Mouse (Mus musculus): ENCODE results near the gene Emilin2. TPM values are rescaled to one million over a fixed set of nuclear protein-coding genes. Genes with fewer than 3 reads are reported as not detected.

Emilin2 gene
- polyA plus RNA-seq, 1 experiment = 7.9 TPM

DNA sequence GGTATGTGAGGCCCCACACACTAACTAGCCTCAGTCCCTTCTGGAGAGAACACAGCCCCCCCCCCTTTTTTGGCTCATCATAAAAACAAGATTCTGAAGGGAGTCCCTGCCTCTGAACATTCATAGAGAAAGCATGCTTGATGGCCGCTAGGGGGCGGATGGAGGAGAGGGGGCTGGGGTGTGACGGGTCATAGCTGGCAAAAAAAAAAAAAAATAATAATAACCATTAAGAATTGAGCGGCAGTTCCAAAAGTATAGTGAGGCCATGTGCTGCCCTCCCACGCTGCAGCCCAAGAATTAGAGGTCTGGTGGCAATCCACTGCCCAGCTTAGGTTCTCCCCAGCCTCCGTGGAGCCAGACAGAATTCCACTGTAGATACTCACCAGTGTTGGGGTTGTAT is 57.0 kb downstream of the Emilin2 start:
- peaks cover 2% of the 10 kb centered on the region for H3K36me3 ChIP-seq (ENCODE audit: control insufficient read depth, insufficient read depth)
- H3K79me3 ChIP-seq (ENCODE audit: low read depth) = no peaks in the 10 kb centered on the region
- H3K27me3 ChIP-seq (ENCODE audit: control insufficient read depth, insufficient read depth, insufficient read length) = no peaks in the 10 kb centered on the region
- H3K4me3 ChIP-seq (ENCODE audit: insufficient read depth, poor library complexity, severe bottlenecking) = no peak overlapping the region
- no peak overlapping the region for H3ac ChIP-seq (ENCODE audit: control insufficient read depth, insufficient read length, low read depth)
- TF ChIP-seq MYOD1 (IDR thresholded peaks at IDR 0.05; ENCODE audit: control insufficient read depth, insufficient read length, low read depth) = no peak
- no peak for TF ChIP-seq MAX (IDR thresholded peaks at IDR 0.05)
- no peak for TF ChIP-seq FOSL1 (IDR thresholded peaks at IDR 0.05; ENCODE audit: insufficient read depth, low read length, poor library complexity, severe bottlenecking)
- TF ChIP-seq CTCF (IDR thresholded peaks at IDR 0.05; ENCODE audit: control insufficient read depth, insufficient read depth, insufficient read length) = no peak
- TF ChIP-seq CEBPB (IDR thresholded peaks at IDR 0.05; ENCODE audit: low read depth) = no peak
- no peak for TF ChIP-seq USF1 (IDR thresholded peaks at IDR 0.05; ENCODE audit: low read depth)
- TF ChIP-seq MYOG (IDR thresholded peaks at IDR 0.05; ENCODE audit: control insufficient read depth, extremely low read depth, insufficient read length) = no peak
- no peaks in the 10 kb centered on the region for H3K79me2 ChIP-seq (ENCODE audit: control insufficient read depth, insufficient read depth)

DNA sequence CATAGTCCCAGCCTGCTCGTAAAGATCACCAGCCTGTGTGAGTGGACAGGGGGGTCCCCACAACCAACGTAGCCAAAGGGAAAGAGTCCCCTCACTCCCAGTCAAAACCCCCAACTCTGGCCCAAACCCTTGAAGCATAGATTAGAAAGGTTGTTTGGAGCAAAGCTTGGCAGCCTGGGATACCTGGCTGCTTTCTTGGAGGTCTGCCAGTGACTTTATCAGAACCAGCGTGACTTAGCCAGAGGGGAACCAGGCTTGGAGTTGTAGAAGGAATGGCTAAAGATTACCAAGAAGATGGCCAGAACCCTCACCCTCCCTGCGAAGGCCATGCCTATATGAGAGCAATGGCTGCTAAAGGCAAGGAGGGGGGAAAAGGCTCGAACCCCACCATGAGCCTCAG is 57.7 kb downstream of the Emilin2 start:
- no peaks in the 10 kb centered on the region for H3K79me2 ChIP-seq (ENCODE audit: control insufficient read depth, insufficient read depth)
- no peaks in the 10 kb centered on the region for H3K79me3 ChIP-seq (ENCODE audit: low read depth)
- H3K27me3 ChIP-seq (ENCODE audit: control insufficient read depth, insufficient read depth, insufficient read length) = no peaks in the 10 kb centered on the region
- no peak overlapping the region for H3K4me3 ChIP-seq (ENCODE audit: insufficient read depth, poor library complexity, severe bottlenecking)
- TF ChIP-seq USF1 (IDR thresholded peaks at IDR 0.05; ENCODE audit: low read depth) (no peak), MYOG (IDR thresholded peaks at IDR 0.05; ENCODE audit: control insufficient read depth, extremely low read depth, insufficient read length) (no peak), CEBPB (IDR thresholded peaks at IDR 0.05; ENCODE audit: low read depth) (no peak), FOSL1 (IDR thresholded peaks at IDR 0.05; ENCODE audit: insufficient read depth, low read length, poor library complexity, severe bottlenecking) (no peak), MAX (IDR thresholded peaks at IDR 0.05) (no peak), CTCF (IDR thresholded peaks at IDR 0.05; ENCODE audit: control insufficient read depth, insufficient read depth, insufficient read length) (no peak), MYOD1 (IDR thresholded peaks at IDR 0.05; ENCODE audit: control insufficient read depth, insufficient read length, low read depth) (no peak)
- H3K36me3 ChIP-seq (ENCODE audit: control insufficient read depth, insufficient read depth) = peaks cover 8% of the 10 kb centered on the region
- H3ac ChIP-seq (ENCODE audit: control insufficient read depth, insufficient read length, low read depth) = no peak overlapping the region

DNA sequence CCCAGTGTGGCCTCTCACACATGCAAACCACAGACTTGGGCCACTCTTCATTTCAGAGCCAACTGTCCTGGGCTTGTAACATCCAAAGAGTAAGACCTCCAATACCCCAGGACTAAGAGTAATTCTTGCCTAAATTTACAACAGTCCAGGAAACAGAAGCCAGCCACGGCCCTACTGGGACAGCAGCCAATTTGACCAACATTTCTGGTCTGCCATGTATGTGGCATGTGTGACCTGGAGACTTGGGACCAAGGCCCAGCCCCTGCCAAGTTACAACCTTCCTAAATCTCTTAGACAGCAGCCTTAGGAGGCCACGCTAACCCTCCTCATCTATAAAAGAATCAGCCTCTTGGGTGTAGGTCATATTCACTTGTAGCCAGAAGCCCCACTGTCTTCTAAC is 58.4 kb downstream of the Emilin2 start:
- H3K4me3 ChIP-seq (ENCODE audit: insufficient read depth, poor library complexity, severe bottlenecking) = no peak overlapping the region
- H3K27me3 ChIP-seq (ENCODE audit: control insufficient read depth, insufficient read depth, insufficient read length) = no peaks in the 10 kb centered on the region
- peaks cover 15% of the 10 kb centered on the region for H3K36me3 ChIP-seq (ENCODE audit: control insufficient read depth, insufficient read depth)
- TF ChIP-seq FOSL1 (IDR thresholded peaks at IDR 0.05; ENCODE audit: insufficient read depth, low read length, poor library complexity, severe bottlenecking) (no peak), CTCF (IDR thresholded peaks at IDR 0.05; ENCODE audit: control insufficient read depth, insufficient read depth, insufficient read length) (no peak), CEBPB (IDR thresholded peaks at IDR 0.05; ENCODE audit: low read depth) (no peak), MAX (IDR thresholded peaks at IDR 0.05) (no peak), MYOD1 (IDR thresholded peaks at IDR 0.05; ENCODE audit: control insufficient read depth, insufficient read length, low read depth) (no peak), MYOG (IDR thresholded peaks at IDR 0.05; ENCODE audit: control insufficient read depth, extremely low read depth, insufficient read length) (no peak), USF1 (IDR thresholded peaks at IDR 0.05; ENCODE audit: low read depth) (no peak)
- H3K79me2 ChIP-seq (ENCODE audit: control insufficient read depth, insufficient read depth) = no peaks in the 10 kb centered on the region
- H3ac ChIP-seq (ENCODE audit: control insufficient read depth, insufficient read length, low read depth) = no peak overlapping the region
- no peaks in the 10 kb centered on the region for H3K79me3 ChIP-seq (ENCODE audit: low read depth)

DNA sequence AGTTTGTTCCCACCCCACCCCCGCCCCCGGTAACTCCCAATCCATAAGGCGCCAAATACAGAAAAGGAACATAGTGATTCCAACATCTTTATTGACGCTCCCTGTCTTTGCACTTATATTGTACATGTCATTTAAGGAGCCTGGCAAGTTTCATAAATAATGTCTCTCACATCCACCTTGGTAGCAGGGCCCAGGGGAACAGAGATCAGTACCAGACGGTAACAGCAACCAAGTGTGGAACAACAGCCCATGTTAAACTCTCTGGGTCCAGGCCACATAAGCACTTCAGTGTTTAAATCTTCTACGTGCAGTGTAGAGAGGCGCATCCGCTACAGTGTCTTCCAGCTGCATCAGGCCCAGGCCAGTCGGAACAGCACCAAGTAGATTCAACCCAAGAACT is 59.7 kb downstream of the Emilin2 start:
- Histone ChIP-seq H3K36me3 (ENCODE audit: control insufficient read depth, insufficient read depth) (peaks cover 27% of the 10 kb centered on the region), H3K79me3 (ENCODE audit: low read depth) (no peaks in the 10 kb centered on the region), H3K4me3 (ENCODE audit: insufficient read depth, poor library complexity, severe bottlenecking) (no peak overlapping the region), H3ac (ENCODE audit: control insufficient read depth, insufficient read length, low read depth) (no peak overlapping the region), H3K27me3 (ENCODE audit: control insufficient read depth, insufficient read depth, insufficient read length) (no peaks in the 10 kb centered on the region), H3K79me2 (ENCODE audit: control insufficient read depth, insufficient read depth) (no peaks in the 10 kb centered on the region)
- no peak for TF ChIP-seq CTCF (IDR thresholded peaks at IDR 0.05; ENCODE audit: control insufficient read depth, insufficient read depth, insufficient read length)

DNA sequence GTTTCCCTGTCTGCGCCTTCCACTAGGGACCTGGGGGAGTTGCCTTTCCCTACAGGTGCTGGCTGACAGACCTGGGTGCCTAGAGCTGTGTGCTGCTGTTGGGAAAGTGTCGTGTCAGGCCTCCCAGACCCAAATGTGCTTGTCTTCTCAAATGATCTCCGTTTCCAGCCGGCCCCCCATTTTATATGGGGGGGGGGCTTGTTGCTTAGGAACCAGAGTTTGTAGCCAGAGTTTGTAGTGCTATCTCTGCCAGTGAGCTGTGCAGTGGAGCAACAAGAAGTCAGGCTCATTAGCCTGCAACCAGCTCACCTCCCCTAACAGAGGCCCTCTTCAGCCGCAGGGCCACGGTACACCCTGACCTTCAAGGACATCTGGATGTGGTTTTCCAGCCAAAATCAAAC is 60.2 kb downstream of the Emilin2 start:
- Histone ChIP-seq H3ac (ENCODE audit: control insufficient read depth, insufficient read length, low read depth) (no peak overlapping the region), H3K79me2 (ENCODE audit: control insufficient read depth, insufficient read depth) (no peaks in the 10 kb centered on the region), H3K27me3 (ENCODE audit: control insufficient read depth, insufficient read depth, insufficient read length) (no peaks in the 10 kb centered on the region), H3K36me3 (ENCODE audit: control insufficient read depth, insufficient read depth) (peaks cover 32% of the 10 kb centered on the region), H3K4me3 (ENCODE audit: insufficient read depth, poor library complexity, severe bottlenecking) (no peak overlapping the region), H3K79me3 (ENCODE audit: low read depth) (no peaks in the 10 kb centered on the region)
- TF ChIP-seq MAX (IDR thresholded peaks at IDR 0.05) (no peak), MYOD1 (IDR thresholded peaks at IDR 0.05; ENCODE audit: control insufficient read depth, insufficient read length, low read depth) (no peak), MYOG (IDR thresholded peaks at IDR 0.05; ENCODE audit: control insufficient read depth, extremely low read depth, insufficient read length) (no peak), USF1 (IDR thresholded peaks at IDR 0.05; ENCODE audit: low read depth) (no peak), FOSL1 (IDR thresholded peaks at IDR 0.05; ENCODE audit: insufficient read depth, low read length, poor library complexity, severe bottlenecking) (no peak), CEBPB (IDR thresholded peaks at IDR 0.05; ENCODE audit: low read depth) (no peak), CTCF (IDR thresholded peaks at IDR 0.05; ENCODE audit: control insufficient read depth, insufficient read depth, insufficient read length) (no peak)

DNA sequence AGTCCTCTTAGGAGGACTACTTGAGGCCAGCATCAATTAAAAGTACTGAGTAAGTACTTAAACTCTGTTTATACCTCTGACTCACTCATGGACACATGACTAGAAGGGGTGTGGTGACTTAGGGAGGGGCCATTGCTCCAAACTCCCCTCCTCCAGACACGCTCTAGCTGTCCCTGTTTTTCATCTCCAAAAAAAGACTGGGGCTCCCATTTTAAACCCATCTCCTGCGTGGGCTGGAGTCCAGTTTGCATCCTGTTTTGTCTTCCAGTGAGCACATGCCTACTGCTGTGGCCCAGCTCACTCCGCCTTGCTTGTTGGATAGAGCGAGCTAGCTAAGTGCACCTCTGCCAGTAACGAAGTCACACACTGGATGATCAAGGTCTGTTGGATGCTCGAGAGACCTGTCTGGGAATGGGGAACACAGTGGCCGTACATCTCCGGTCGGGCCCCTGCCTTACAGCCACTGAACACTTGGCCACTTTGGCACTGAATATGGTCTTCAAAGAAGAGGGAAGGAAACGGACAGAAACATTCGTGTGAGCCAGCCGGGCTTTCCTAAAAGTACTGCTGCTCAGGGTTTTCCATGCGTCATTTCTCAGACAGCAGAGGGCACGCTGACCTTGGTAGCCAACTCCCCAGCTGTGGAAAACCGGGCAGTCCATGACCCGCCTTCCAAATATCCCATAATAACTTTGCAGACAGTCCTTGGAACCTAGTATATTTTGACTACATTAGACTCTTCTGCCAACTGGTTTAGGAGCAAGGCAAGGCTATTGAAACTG is 60.8 kb downstream of the Emilin2 start:
- Histone ChIP-seq H3K27me3 (ENCODE audit: control insufficient read depth, insufficient read depth, insufficient read length) (no peaks in the 10 kb centered on the region), H3K79me3 (ENCODE audit: low read depth) (no peaks in the 10 kb centered on the region), H3K36me3 (ENCODE audit: control insufficient read depth, insufficient read depth) (peaks cover 38% of the 10 kb centered on the region), H3K4me3 (ENCODE audit: insufficient read depth, poor library complexity, severe bottlenecking) (no peak overlapping the region), H3ac (ENCODE audit: control insufficient read depth, insufficient read length, low read depth) (no peak overlapping the region), H3K79me2 (ENCODE audit: control insufficient read depth, insufficient read depth) (no peaks in the 10 kb centered on the region)
- TF ChIP-seq CTCF (IDR thresholded peaks at IDR 0.05; ENCODE audit: control insufficient read depth, insufficient read depth, insufficient read length) (no peak), USF1 (IDR thresholded peaks at IDR 0.05; ENCODE audit: low read depth) (peak; percentile 89)
